Mouse (Mus musculus) kidney, embryonic 14.5 days (tissue): ENCODE results near the gene Olfr1257. TPM values are rescaled to one million over a fixed set of nuclear protein-coding genes. Genes with fewer than 3 reads are reported as not detected.
"Not testable (repeated sequence)": the region's sequence is repeated elsewhere in the genome, so short reads cannot be mapped to it uniquely, and the experiment has no call there.

Experiments used
- ATAC-seq: fragments of 200-750 bp; cut with Nextera tagmentation; 2 replicates; pipeline ENCODE4 v1.8.0; 2017; ENCODE audit warnings: moderate number of reproducible peaks, mild to moderate bottlenecking, moderate TSS enrichment, moderate library complexity; ENCODE audit not compliant: low FRiP score, low TSS enrichment
- H3K27ac ChIP-seq: fragments of 300-500 bp; sonication (generic); 2 replicates; pipeline ENCODE4 v1.5.1; 2014; ENCODE audit warnings: low read depth, mild to moderate bottlenecking, low read length, moderate library complexity, mixed read lengths
- H3K27me3 ChIP-seq: fragments of 300-500 bp; sonication (generic); 2 replicates; pipeline ENCODE4 v1.6.1; 2014; ENCODE audit warnings: mild to moderate bottlenecking, low read length; ENCODE audit not compliant: control insufficient read depth, insufficient read depth
- H3K36me3 ChIP-seq: fragments of 300-500 bp; sonication (generic); 2 replicates; pipeline ENCODE4 v1.6.1; 2014; ENCODE audit warnings: low read length, mixed read lengths; ENCODE audit not compliant: control insufficient read depth, insufficient read depth
- H3K4me1 ChIP-seq: fragments of 300-500 bp; sonication (generic); 2 replicates; pipeline ENCODE4 v1.6.1; 2014; ENCODE audit warnings: low read length, mixed read lengths; ENCODE audit not compliant: control insufficient read depth, insufficient read depth
- H3K4me2 ChIP-seq: fragments of 300-500 bp; sonication (generic); replicated peaks from 2 replicates; pipeline ENCODE4 v1.6.1; 2014; ENCODE audit warnings: low read depth, mild to moderate bottlenecking, low read length
- H3K4me3 ChIP-seq: fragments of 300-500 bp; sonication (generic); 2 replicates; pipeline ENCODE4 v1.5.1; 2014; ENCODE audit warnings: mild to moderate bottlenecking, low read length
- H3K9ac ChIP-seq: fragments of 300-500 bp; sonication (generic); 2 replicates; pipeline ENCODE4 v1.6.1; 2014; ENCODE audit warnings: low read depth, mild to moderate bottlenecking, low read length, moderate library complexity
- H3K9me3 ChIP-seq: fragments of 300-500 bp; sonication (generic); 2 replicates; pipeline ENCODE4 v1.6.1; 2016; ENCODE audit warnings: low read length; ENCODE audit not compliant: control insufficient read depth
- WGBS: fragments of 180-500 bp; shearing (Covaris S2); extraction: QIAGEN DNeasy Blood & Tissue Kit; methylation state at CpG from one replicate; pipeline ENCODE4 v1.1.7; 2014; 5-methylcytosine and 5-hydroxymethylcytosine counted together
- polyA plus RNA-seq: library from polyadenylated mRNA; unstranded; fragments of >200 nt; fragmentation: Nextera tagmentation; extraction: Ambion mirVana; gene quantifications from 2 replicates; pipeline ENCODE4 v1.2.1, GENCODE M21; 2014

The Olfr1257 gene
- not detected in 2 replicates for polyA plus RNA-seq

- Histone ChIP-seq H3K4me2 (no peak within 1 kb of the TSS), H3K4me3 (no peak within 1 kb of the TSS), H3K9ac (no peak within 1 kb of the TSS), H3K9me3 (no peaks in the 10 kb centered on the region), H3K27me3 (no peaks in the 10 kb centered on the region), H3K36me3 (no peaks in the 10 kb centered on the region), H3K4me1 (no peaks in the 10 kb centered on the region), H3K27ac (no peak within 1 kb of the TSS)
- no peak for ATAC-seq
- 93% methylated on average over 1 of the region's 1 CpGs for WGBS
Observed at GRCm38 (mm10) chr2:89878137-89878536, at the start of gene Olfr1257. TSS of gene Olfr1257 (plus strand) at chr2:89878437.

DNA sequence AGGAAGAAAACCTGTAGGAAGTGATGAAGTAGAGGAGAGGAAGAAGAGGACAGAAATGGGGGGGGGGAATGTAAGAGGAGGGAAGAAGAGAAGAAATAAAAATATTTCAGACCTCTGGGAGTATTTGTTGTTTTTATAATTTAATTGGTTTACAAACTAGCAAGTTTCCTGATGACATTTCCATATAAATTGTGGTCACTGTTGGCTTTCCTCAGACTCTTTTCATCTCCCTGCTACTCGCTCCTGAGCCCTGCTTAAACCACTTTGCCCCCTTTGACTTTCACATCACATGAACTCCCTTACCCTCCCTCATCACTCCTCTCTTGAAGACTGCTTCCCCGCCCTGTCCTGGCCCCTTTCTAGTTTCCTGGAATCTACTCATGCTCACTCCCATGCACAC is 36.8 kb upstream of the Olfr1257 start, which contains the start of gene Olfr1256:
TSS of gene Olfr1256 (minus strand) at position 101 of the 400 bp plus-strand sequence.
- no peaks in the 10 kb centered on the region for H3K4me1 ChIP-seq
- H3K27ac ChIP-seq: no peak within 1 kb of the TSS
- no peak for ATAC-seq
- no peaks in the 10 kb centered on the region for H3K27me3 ChIP-seq
- no peak within 1 kb of the TSS for H3K4me3 ChIP-seq
- no peaks in the 10 kb centered on the region for H3K9me3 ChIP-seq
- 36% methylated on average over 2 of the region's 2 CpGs for WGBS
- H3K4me2 ChIP-seq: no peak within 1 kb of the TSS
- H3K36me3 ChIP-seq: no peaks in the 10 kb centered on the region
- no peak within 1 kb of the TSS for H3K9ac ChIP-seq

DNA sequence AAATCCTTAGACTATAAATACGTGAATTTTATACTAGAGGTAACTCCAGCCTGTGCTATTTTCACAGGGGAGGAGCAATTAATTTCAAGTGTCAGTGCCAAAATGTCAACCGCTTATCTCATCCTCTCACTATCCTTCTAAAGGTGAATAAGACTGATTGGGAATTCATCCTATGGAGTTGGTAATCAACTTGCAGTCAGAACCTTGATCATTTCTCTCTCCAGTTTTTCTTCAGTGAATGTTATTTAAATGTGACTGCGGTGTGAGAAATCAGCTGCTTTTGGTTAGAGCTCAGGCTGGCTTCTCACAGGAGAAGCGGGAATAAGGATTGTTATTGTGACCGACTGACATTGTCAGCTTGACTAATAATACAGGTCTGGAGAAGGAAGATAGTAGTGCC is 30.1 kb upstream of the Olfr1257 start, which contains the start of gene Olfr48:
TSS of gene Olfr48 (minus strand) at position 101 of the 400 bp plus-strand sequence.
- no peak for ATAC-seq
- H3K27me3 ChIP-seq: no peaks in the 10 kb centered on the region
- WGBS: 92% methylated on average over 5 of the region's 5 CpGs

DNA sequence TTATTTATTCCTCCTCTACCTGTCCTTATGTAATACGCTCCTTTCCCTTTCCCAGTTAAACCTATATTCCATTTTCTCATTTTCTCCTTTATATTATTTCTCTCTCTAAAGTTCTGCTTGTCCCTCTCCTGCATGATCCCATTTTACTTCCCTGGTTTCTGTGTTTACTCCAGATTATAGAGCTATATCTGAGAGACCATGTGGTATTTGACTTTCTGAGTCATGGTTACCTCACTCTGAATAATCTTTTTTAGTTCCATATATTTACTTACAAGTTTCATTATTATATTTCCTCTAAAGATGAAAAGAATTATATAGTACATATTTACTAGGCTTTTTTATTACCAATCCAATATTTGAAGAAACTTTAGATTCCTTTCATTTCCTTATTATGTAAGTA is 29.0 kb upstream of the Olfr1257 start:
- WGBS: 88% methylated on average over 1 of the region's 1 CpGs
- H3K4me1 ChIP-seq: no peaks in the 10 kb centered on the region
- no peak overlapping the region for H3K4me3 ChIP-seq
- no peak overlapping the region for H3K27ac ChIP-seq
- H3K9ac ChIP-seq: no peak overlapping the region
- no peaks in the 10 kb centered on the region for H3K27me3 ChIP-seq
- no peak overlapping the region for H3K4me2 ChIP-seq
- no peak for ATAC-seq
- no peaks in the 10 kb centered on the region for H3K9me3 ChIP-seq
- no peaks in the 10 kb centered on the region for H3K36me3 ChIP-seq

More for the DNA sequence above, 30.1 kb upstream of the Olfr1257 start, which contains the start of gene Olfr48:
- Histone ChIP-seq H3K36me3 (no peaks in the 10 kb centered on the region), H3K4me1 (no peaks in the 10 kb centered on the region), H3K4me3 (no peak within 1 kb of the TSS), H3K9me3 (no peaks in the 10 kb centered on the region), H3K27ac (no peak within 1 kb of the TSS), H3K4me2 (no peak within 1 kb of the TSS), H3K9ac (no peak within 1 kb of the TSS)

DNA sequence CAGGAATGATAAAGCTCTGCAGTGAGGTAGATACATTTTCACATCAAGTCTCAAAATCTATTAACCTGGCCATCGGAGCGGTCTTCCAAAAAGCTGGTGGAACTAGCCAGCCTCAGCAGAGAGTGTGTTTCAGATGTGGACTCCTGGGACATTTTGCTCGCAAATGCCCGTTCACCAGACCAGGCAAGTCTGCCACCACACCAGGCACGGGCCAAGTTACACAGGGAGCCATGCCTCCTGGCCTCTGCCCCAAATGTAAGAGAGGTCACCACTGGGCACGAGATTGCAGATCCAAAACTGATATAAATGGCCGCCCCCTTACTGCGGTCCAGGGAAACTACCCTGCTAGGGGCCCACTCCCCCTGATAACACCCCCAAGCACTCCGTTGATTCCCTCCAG is 34.4 kb downstream of the Olfr1257 start:
- WGBS: 92% methylated on average over 9 of the region's 9 CpGs
- not testable (repeated sequence) for ATAC-seq

DNA sequence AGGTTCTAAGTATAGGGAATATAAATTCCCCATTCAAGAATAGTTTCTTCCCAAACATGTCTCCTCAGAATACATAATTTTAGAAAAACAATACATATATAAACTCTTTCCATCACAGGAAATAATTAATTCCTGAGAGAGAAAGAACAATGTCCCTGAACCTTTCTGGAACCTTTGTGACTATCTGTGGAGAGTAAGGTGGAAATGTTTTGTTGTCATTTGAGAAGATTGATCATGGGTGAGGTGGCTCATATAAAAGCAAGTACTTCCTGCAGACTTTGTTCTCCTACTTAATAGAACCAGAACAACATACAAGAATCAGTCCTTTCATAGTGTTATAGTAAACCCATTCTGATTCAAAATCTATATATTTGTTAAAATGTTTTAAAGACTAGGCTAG is 48.8 kb downstream of the Olfr1257 start, which contains the start of gene Olfr1258:
TSS of gene Olfr1258 (plus strand) at position 301 of the 400 bp plus-strand sequence.
- Histone ChIP-seq H3K4me1 (no peaks in the 10 kb centered on the region), H3K9ac (no peak within 1 kb of the TSS), H3K36me3 (no peaks in the 10 kb centered on the region), H3K27ac (no peak within 1 kb of the TSS), H3K27me3 (no peaks in the 10 kb centered on the region), H3K4me2 (no peak within 1 kb of the TSS), H3K9me3 (no peaks in the 10 kb centered on the region), H3K4me3 (no peak within 1 kb of the TSS)
- no peak for ATAC-seq

More for the DNA sequence above, 34.4 kb downstream of the Olfr1257 start:
- H3K4me1 ChIP-seq, H3K9ac ChIP-seq, H3K27me3 ChIP-seq, H3K36me3 ChIP-seq, H3K9me3 ChIP-seq, H3K4me2 ChIP-seq, H3K27ac ChIP-seq, H3K4me3 ChIP-seq: not testable (repeated sequence)

Other genes with a start within 250 kb of the Olfr1257 start
- not detected in 2 replicates for gene Olfr1249, start 243.5 kb upstream of the Olfr1257 start, polyA plus RNA-seq
- not detected in 2 replicates for gene Olfr1250, start 217.0 kb upstream of the Olfr1257 start, polyA plus RNA-seq
- gene Olfr1251, start 206.5 kb upstream of the Olfr1257 start, polyA plus RNA-seq: not detected in 2 replicates
- not detected in 2 replicates for gene Olfr1252, start 153.4 kb upstream of the Olfr1257 start, polyA plus RNA-seq
- gene Olfr1253, start 121.3 kb upstream of the Olfr1257 start, polyA plus RNA-seq: not detected in 2 replicates
- gene Olfr1254, start 84.8 kb upstream of the Olfr1257 start, polyA plus RNA-seq: not detected in 2 replicates
- gene Olfr1255, start 66.4 kb upstream of the Olfr1257 start, polyA plus RNA-seq: not detected in 2 replicates
- not detected in 2 replicates for gene Olfr1256, start 36.9 kb upstream of the Olfr1257 start, polyA plus RNA-seq
- gene Olfr48, start 30.2 kb upstream of the Olfr1257 start, polyA plus RNA-seq: not detected in 2 replicates
- gene Olfr1258, start 48.9 kb downstream of the Olfr1257 start, polyA plus RNA-seq: not detected in 2 replicates
- not detected in 2 replicates for gene Olfr1259, start 70.2 kb downstream of the Olfr1257 start, polyA plus RNA-seq
- not detected in 2 replicates for gene Olfr1260, start 95.9 kb downstream of the Olfr1257 start, polyA plus RNA-seq
- not detected in 2 replicates for gene Olfr1261, start 112.8 kb downstream of the Olfr1257 start, polyA plus RNA-seq
- gene Olfr1262, start 121.7 kb downstream of the Olfr1257 start, polyA plus RNA-seq: not detected in 2 replicates
- gene Olfr1263, start 133.7 kb downstream of the Olfr1257 start, polyA plus RNA-seq: not detected in 2 replicates
- not detected in 2 replicates for gene Olfr1264, start 147.1 kb downstream of the Olfr1257 start, polyA plus RNA-seq
- not detected in 2 replicates for gene Olfr1265, start 156.9 kb downstream of the Olfr1257 start, polyA plus RNA-seq
- not detected in 2 replicates for gene Olfr140, start 185.2 kb downstream of the Olfr1257 start, polyA plus RNA-seq
- not detected in 2 replicates for gene Olfr1269, start 243.0 kb downstream of the Olfr1257 start, polyA plus RNA-seq